Mouse (Mus musculus) spleen, postnatal 0 days (tissue): Measurements from ENCODE around the gene Defa33. TPM values are rescaled to one million over a fixed set of nuclear protein-coding genes. Genes with fewer than 3 reads are reported as not detected.

Source experiments
- polyA plus RNA-seq: library from polyadenylated mRNA; unstranded; fragments of >200 nt; fragmentation: Nextera tagmentation; extraction: Ambion mirVana; gene quantifications from 2 replicates; pipeline ENCODE4 v1.2.1, GENCODE M21; 2015

The Defa33 gene
- polyA plus RNA-seq = not detected in 2 replicates

GRCm38 (mm10) chr8:21391511-21391910, at the start of gene Defa33:
Gene Defa33 (plus strand): TSS chr8:21391811.

GRCm38 (mm10) chr8:21378215-21378614, 13.4 kb upstream of the Defa33 start, which contains the start of gene Defa2:
Gene Defa2 (plus strand): TSS chr8:21378515.

GRCm38 (mm10) chr8:21427111-21427510, 35.5 kb downstream of the Defa33 start, which contains the start of gene Defa36:
Gene Defa36 (plus strand): TSS chr8:21427411.

Other genes starting within 250 kb of the Defa33 start
- not detected in 2 replicates for gene Defa22, start 229.5 kb upstream of the Defa33 start, polyA plus RNA-seq
- not detected in 2 replicates for gene Defa31, start 200.2 kb upstream of the Defa33 start, polyA plus RNA-seq
- not detected in 2 replicates for gene Gm15293, start 190.2 kb upstream of the Defa33 start, polyA plus RNA-seq
- gene Gm15292, start 142.1 kb upstream of the Defa33 start, polyA plus RNA-seq = not detected in 2 replicates
- not detected in 2 replicates for gene Defa27, start 76.3 kb upstream of the Defa33 start, polyA plus RNA-seq
- not detected in 2 replicates for gene Defa29, start 64.8 kb upstream of the Defa33 start, polyA plus RNA-seq
- gene Defa2, start 13.3 kb upstream of the Defa33 start, polyA plus RNA-seq = not detected in 2 replicates
- not detected in 2 replicates for gene Defa36, start 35.6 kb downstream of the Defa33 start, polyA plus RNA-seq
- not detected in 2 replicates for gene Gm7849, start 64.7 kb downstream of the Defa33 start, polyA plus RNA-seq
- not detected in 2 replicates for gene Defa20, start 117.4 kb downstream of the Defa33 start, polyA plus RNA-seq
- gene Defa32, start 137.2 kb downstream of the Defa33 start, polyA plus RNA-seq = not detected in 2 replicates
- gene Defa37, start 173.6 kb downstream of the Defa33 start, polyA plus RNA-seq = not detected in 2 replicates
- not detected in 2 replicates for gene Defa28, start 191.2 kb downstream of the Defa33 start, polyA plus RNA-seq
- not detected in 2 replicates for gene Gm7861, start 202.7 kb downstream of the Defa33 start, polyA plus RNA-seq
- gene Defa26, start 226.4 kb downstream of the Defa33 start, polyA plus RNA-seq = not detected in 2 replicates